Mouse (Mus musculus): ENCODE data around the gene Lrrc29. TPM values are rescaled to one million over a fixed set of nuclear protein-coding genes. Genes with fewer than 3 reads are reported as not detected.

The Lrrc29 gene
- polyA plus RNA-seq, 2 experiments: 1.9 to 3.2 TPM

DNA sequence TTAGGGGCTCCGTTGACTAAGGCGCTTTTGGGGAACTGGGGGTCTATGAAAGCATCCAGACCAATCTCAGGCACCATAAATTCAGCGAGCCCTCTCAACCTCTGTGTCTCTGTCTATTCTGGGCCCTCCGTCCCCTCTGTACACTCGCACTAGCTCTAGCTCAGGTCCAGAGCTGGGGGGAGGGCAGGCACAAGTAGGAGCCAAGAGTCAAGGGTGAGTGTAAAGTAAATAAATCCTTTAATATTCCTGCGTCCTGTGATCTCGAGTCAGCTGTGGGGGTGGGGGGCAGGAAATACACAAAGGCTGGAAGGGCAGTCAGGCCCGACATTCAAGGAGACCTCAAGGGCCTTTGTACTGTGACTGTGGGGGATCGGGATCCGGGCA, 57.0 kb downstream of the Lrrc29 start:
- DNase-seq (ENCODE audit: low spot score) (no peak), ATAC-seq (ENCODE audit: low FRiP score, low read depth) (no peak)
- H3K4me1 ChIP-seq (ENCODE audit: control insufficient read depth, insufficient read depth, low read length): peaks cover 33% of the 10 kb centered on the region
- H3K4me2 ChIP-seq (replicated peaks; ENCODE audit: low read depth, low read length, severe bottlenecking): peak overlapping the region; percentile 86
- H3K36me3 ChIP-seq (ENCODE audit: control insufficient read depth, insufficient read depth, low read length): no peaks in the 10 kb centered on the region
- H3K9me3 ChIP-seq (ENCODE audit: control insufficient read depth, low read length): no peaks in the 10 kb centered on the region
- peak overlapping the region; percentile 29; the same call in 1 of the 2 replicates for H3K9ac ChIP-seq (ENCODE audit: low read depth, low read length, severe bottlenecking)
- no peak overlapping the region for H3K27ac ChIP-seq (replicated peaks; ENCODE audit: low read depth, low read length)
- no peak for TF ChIP-seq POLR2A (IDR thresholded peaks at IDR 0.05; ENCODE audit: borderline replicate concordance, extremely low read depth, insufficient read depth, insufficient read length)
- WGBS: under 1% methylated on average over 10 of the region's 10 CpGs
- H3K4me3 ChIP-seq (replicated peaks; ENCODE audit: low read length): peak overlapping the region; percentile 44
- H3K27me3 ChIP-seq (ENCODE audit: control insufficient read depth, insufficient read depth, low read length): peaks cover 81% of the 10 kb centered on the region

DNA sequence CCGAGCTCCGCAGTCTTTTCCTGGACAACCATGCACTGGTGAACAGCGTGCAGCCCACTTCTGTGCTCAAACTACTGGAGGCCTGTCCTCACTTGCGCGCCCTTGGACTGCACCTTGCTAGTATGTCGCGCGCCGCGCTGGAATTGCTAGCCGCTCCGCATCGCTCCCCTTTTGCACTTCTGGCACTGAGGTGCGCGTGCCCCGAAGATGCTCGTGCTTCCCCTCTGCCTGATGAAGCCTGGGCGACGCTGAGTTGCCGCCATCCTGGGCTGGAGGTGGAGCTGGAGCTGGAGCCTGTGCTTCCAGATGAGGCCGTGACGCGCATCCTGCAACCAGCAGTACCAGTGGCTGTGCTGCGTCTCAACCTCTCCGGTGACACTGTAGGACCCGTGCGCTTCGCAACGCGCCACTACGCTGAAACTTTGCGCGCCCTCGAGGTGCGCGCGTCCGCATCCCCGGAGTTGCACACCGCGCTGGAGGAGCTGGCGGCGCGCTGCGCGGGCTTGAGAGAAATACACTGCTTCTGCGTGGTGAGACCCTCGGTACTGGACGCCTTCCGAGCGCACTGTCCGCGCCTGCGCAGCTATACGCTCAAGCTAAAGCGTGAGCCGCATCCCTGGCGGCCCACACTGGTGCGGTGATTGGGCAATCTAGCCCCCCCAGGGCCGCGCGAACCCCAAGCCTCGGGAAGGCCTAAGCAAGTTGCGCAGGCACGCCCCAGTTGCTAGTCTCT, 57.6 kb downstream of the Lrrc29 start:
- H3K27me3 ChIP-seq (ENCODE audit: control insufficient read depth, insufficient read depth, low read length): peaks cover 81% of the 10 kb centered on the region
- under 1% methylated on average over 55 of the region's 65 CpGs for WGBS
- no peak overlapping the region for H3K27ac ChIP-seq (replicated peaks; ENCODE audit: low read depth, low read length)
- H3K9ac ChIP-seq (ENCODE audit: low read depth, low read length, severe bottlenecking): peak overlapping the region; percentile 44
- H3K4me1 ChIP-seq (ENCODE audit: control insufficient read depth, insufficient read depth, low read length): peaks cover 33% of the 10 kb centered on the region
- no peaks in the 10 kb centered on the region for H3K36me3 ChIP-seq (ENCODE audit: control insufficient read depth, insufficient read depth, low read length)
- ATAC-seq (ENCODE audit: low FRiP score, low read depth) (peak; percentile 67), DNase-seq (ENCODE audit: low spot score) (peak; percentile 79)
- peak overlapping the region; percentile 86 for H3K4me2 ChIP-seq (replicated peaks; ENCODE audit: low read depth, low read length, severe bottlenecking)
- H3K4me3 ChIP-seq (replicated peaks; ENCODE audit: low read length): peak overlapping the region; percentile 44
- 0 out of 2 replicates have a peak, but pooled peaks have one; percentile 15 for TF ChIP-seq POLR2A (IDR thresholded peaks at IDR 0.05; ENCODE audit: borderline replicate concordance, extremely low read depth, insufficient read depth, insufficient read length)
- no peaks in the 10 kb centered on the region for H3K9me3 ChIP-seq (ENCODE audit: control insufficient read depth, low read length)

DNA sequence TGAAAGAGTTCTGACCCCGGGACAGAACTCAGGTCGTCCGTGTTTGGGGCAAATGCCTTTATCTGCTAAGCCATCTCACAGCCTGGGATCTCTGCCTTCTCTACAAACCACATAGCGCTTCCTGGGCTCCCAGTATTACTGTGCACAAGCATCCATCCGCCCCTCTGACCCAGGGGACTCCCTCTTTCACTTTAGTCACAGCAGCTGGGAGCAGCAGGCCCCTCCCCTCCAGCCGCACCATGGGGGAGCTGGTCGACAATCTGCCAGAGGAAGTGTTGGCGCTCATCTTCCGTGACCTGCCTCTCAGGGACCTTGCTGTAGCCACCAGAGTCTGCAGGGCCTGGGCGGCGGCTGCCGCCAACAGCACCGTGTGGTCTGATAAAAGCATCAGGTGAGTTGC, 59.3 kb downstream of the Lrrc29 start:
- H3K4me3 ChIP-seq (replicated peaks; ENCODE audit: low read length): no peak overlapping the region

DNA sequence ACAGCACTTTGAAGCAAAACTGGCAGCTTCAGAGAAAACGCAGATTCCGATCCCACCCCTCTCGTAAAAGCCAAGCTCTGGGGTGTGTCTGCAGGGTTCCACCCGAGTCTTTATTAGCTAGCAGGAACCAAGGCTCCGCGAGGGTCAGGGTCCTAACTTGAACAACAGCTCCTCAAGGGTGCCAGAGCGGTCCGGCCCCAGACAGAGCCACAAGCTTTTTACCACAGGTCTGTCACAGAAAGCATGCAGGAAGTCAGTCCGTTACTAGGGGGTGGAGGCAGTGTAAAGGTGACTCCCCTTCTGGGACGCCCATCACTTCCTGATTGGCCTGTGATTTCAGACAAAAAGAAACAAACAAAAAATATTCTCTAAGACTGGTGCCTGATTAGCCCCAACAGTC, 61.0 kb downstream of the Lrrc29 start:
- Histone ChIP-seq H3K36me3 (ENCODE audit: control insufficient read depth, insufficient read depth, low read length) (no peaks in the 10 kb centered on the region), H3K4me2 (replicated peaks; ENCODE audit: low read depth, low read length, severe bottlenecking) (peak overlapping the region; percentile 74), H3K27ac (replicated peaks; ENCODE audit: low read depth, low read length) (no peak overlapping the region), H3K9me3 (ENCODE audit: control insufficient read depth, low read length) (no peaks in the 10 kb centered on the region; the same call in 1 of the 2 replicates), H3K4me1 (ENCODE audit: control insufficient read depth, insufficient read depth, low read length) (peaks cover 25% of the 10 kb centered on the region), H3K27me3 (ENCODE audit: control insufficient read depth, insufficient read depth, low read length) (peaks cover 69% of the 10 kb centered on the region), H3K4me3 (replicated peaks; ENCODE audit: low read length) (peak overlapping the region; percentile 66), H3K9ac (ENCODE audit: low read depth, low read length, severe bottlenecking) (peak overlapping the region; percentile 59)
- TF ChIP-seq POLR2A (IDR thresholded peaks at IDR 0.05; ENCODE audit: borderline replicate concordance, extremely low read depth, insufficient read depth, insufficient read length): no peak
- DNase-seq (ENCODE audit: low spot score) (no peak), ATAC-seq (ENCODE audit: low FRiP score, low read depth) (no peak)
- WGBS: 13% methylated on average over 10 of the region's 10 CpGs

More for the DNA sequence above, 59.3 kb downstream of the Lrrc29 start:
- DNase-seq (ENCODE audit: low spot score) (no peak), ATAC-seq (ENCODE audit: low FRiP score, low read depth) (no peak)
- peaks cover 73% of the 10 kb centered on the region for H3K27me3 ChIP-seq (ENCODE audit: control insufficient read depth, insufficient read depth, low read length)
- no peak overlapping the region for H3K27ac ChIP-seq (replicated peaks; ENCODE audit: low read depth, low read length)
- no peak for TF ChIP-seq POLR2A (IDR thresholded peaks at IDR 0.05; ENCODE audit: borderline replicate concordance, extremely low read depth, insufficient read depth, insufficient read length)
- no peaks in the 10 kb centered on the region for H3K36me3 ChIP-seq (ENCODE audit: control insufficient read depth, insufficient read depth, low read length)
- no peak overlapping the region for H3K4me2 ChIP-seq (replicated peaks; ENCODE audit: low read depth, low read length, severe bottlenecking)
- peaks cover 33% of the 10 kb centered on the region for H3K4me1 ChIP-seq (ENCODE audit: control insufficient read depth, insufficient read depth, low read length)
- H3K9ac ChIP-seq (ENCODE audit: low read depth, low read length, severe bottlenecking): no peak overlapping the region
- WGBS: 18% methylated on average over 13 of the region's 13 CpGs
- no peaks in the 10 kb centered on the region for H3K9me3 ChIP-seq (ENCODE audit: control insufficient read depth, low read length)

DNA sequence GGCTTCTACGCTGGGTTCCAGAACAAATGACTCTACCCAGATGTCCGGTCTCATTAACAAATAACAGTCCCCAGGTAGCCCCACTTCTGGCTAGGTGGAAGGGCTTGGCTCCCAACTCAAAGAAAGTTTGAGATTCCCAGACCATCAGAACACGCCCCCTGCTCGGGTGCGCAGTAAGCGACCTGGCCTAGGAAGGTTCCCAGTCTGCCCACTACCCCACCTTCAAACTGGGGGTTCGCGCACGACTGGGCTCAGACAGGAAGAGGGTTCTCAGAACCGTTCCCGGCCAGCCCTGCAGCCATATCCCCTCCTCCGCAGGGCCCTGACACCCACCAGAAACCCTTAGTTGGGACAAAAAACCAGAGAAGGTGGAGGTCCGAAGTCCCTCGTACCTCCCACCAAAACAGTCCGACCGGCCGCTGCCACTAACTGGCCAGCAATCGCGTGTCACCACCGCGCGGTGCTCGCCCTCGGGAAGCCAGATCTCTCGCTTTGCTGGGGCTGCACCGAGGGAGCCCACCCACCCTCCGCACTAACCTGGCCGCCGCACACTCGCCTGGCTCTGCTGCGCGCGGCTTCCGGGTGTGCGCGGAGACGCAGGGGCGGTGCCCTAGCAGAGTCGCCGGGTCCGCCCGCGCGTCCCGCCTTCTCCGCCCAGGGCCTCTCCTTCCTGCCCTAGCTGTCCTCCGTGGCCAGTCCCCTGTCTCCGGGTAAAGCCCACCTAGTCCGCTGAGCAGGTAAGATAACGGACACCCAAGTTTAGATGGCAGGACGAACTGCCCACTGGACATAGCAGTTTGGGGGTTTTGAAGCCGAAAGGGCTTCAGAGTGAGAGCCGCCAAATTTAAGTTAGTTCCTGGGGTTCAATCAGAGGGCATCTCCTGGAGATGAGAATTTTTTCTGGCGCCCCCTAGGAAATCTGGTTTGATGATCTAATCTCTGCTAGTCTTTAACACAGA, 61.8 kb downstream of the Lrrc29 start, which contains the start of the genes Tradd and Fbxl8:
Gene Tradd (minus strand): TSS at position 586 of the 959 bp plus-strand sequence.
Gene Fbxl8 (plus strand): TSS at position 625 of the 959 bp plus-strand sequence.
- peak; percentile 48 for ATAC-seq (ENCODE audit: low FRiP score, low read depth)
- no peaks in the 10 kb centered on the region; the same call in 1 of the 2 replicates for H3K9me3 ChIP-seq (ENCODE audit: control insufficient read depth, low read length)
- peak within 1 kb of the TSS; percentile 59 for H3K9ac ChIP-seq (ENCODE audit: low read depth, low read length, severe bottlenecking)
- peak; percentile 65 for DNase-seq (ENCODE audit: low spot score)
- peaks cover 68% of the 10 kb centered on the region for H3K27me3 ChIP-seq (ENCODE audit: control insufficient read depth, insufficient read depth, low read length)
- H3K27ac ChIP-seq (replicated peaks; ENCODE audit: low read depth, low read length): no peak within 1 kb of the TSS
- peak within 1 kb of the TSS; percentile 74 for H3K4me2 ChIP-seq (replicated peaks; ENCODE audit: low read depth, low read length, severe bottlenecking)
- 3% methylated on average over 53 of the region's 54 CpGs for WGBS
- H3K36me3 ChIP-seq (ENCODE audit: control insufficient read depth, insufficient read depth, low read length): no peaks in the 10 kb centered on the region
- peak within 1 kb of the TSS; percentile 66 for H3K4me3 ChIP-seq (replicated peaks; ENCODE audit: low read length)
- TF ChIP-seq POLR2A (IDR thresholded peaks at IDR 0.05; ENCODE audit: borderline replicate concordance, extremely low read depth, insufficient read depth, insufficient read length): no peak
- H3K4me1 ChIP-seq (ENCODE audit: control insufficient read depth, insufficient read depth, low read length): peaks cover 24% of the 10 kb centered on the region

Measured in limb, embryonic 14.5 days (tissue).